Mouse (Mus musculus) kidney, embryonic 14.5 days (tissue): Measurements from ENCODE around the gene Kif27. TPM values are rescaled to one million over a fixed set of nuclear protein-coding genes. Genes with fewer than 3 reads are reported as not detected.

ENCODE experiments used
- ATAC-seq: fragments of 200-750 bp; cut with Nextera tagmentation; 2 replicates; pipeline ENCODE4 v1.8.0; 2017; ENCODE audit warnings: moderate number of reproducible peaks, mild to moderate bottlenecking, moderate TSS enrichment, moderate library complexity; ENCODE audit not compliant: low FRiP score, low TSS enrichment
- H3K27ac ChIP-seq: fragments of 300-500 bp; sonication (generic); 2 replicates; pipeline ENCODE4 v1.5.1; 2014; ENCODE audit warnings: low read depth, mild to moderate bottlenecking, low read length, moderate library complexity, mixed read lengths
- H3K27me3 ChIP-seq: fragments of 300-500 bp; sonication (generic); 2 replicates; pipeline ENCODE4 v1.6.1; 2014; ENCODE audit warnings: mild to moderate bottlenecking, low read length; ENCODE audit not compliant: control insufficient read depth, insufficient read depth
- H3K36me3 ChIP-seq: fragments of 300-500 bp; sonication (generic); 2 replicates; pipeline ENCODE4 v1.6.1; 2014; ENCODE audit warnings: low read length, mixed read lengths; ENCODE audit not compliant: control insufficient read depth, insufficient read depth
- H3K4me1 ChIP-seq: fragments of 300-500 bp; sonication (generic); 2 replicates; pipeline ENCODE4 v1.6.1; 2014; ENCODE audit warnings: low read length, mixed read lengths; ENCODE audit not compliant: control insufficient read depth, insufficient read depth
- H3K4me2 ChIP-seq: fragments of 300-500 bp; sonication (generic); replicated peaks from 2 replicates; pipeline ENCODE4 v1.6.1; 2014; ENCODE audit warnings: low read depth, mild to moderate bottlenecking, low read length
- H3K4me3 ChIP-seq: fragments of 300-500 bp; sonication (generic); 2 replicates; pipeline ENCODE4 v1.5.1; 2014; ENCODE audit warnings: mild to moderate bottlenecking, low read length
- H3K9ac ChIP-seq: fragments of 300-500 bp; sonication (generic); 2 replicates; pipeline ENCODE4 v1.6.1; 2014; ENCODE audit warnings: low read depth, mild to moderate bottlenecking, low read length, moderate library complexity
- H3K9me3 ChIP-seq: fragments of 300-500 bp; sonication (generic); 2 replicates; pipeline ENCODE4 v1.6.1; 2016; ENCODE audit warnings: low read length; ENCODE audit not compliant: control insufficient read depth
- WGBS: fragments of 180-500 bp; shearing (Covaris S2); extraction: QIAGEN DNeasy Blood & Tissue Kit; methylation state at CpG from one replicate; pipeline ENCODE4 v1.1.7; 2014; 5-methylcytosine and 5-hydroxymethylcytosine counted together
- polyA plus RNA-seq: library from polyadenylated mRNA; unstranded; fragments of >200 nt; fragmentation: Nextera tagmentation; extraction: Ambion mirVana; gene quantifications from 2 replicates; pipeline ENCODE4 v1.2.1, GENCODE M21; 2014

Gene Kif27
- polyA plus RNA-seq, 1 experiment from 2014 or later = 1.2 TPM

GRCm38 (mm10) chr13:58337456-58337855 lies 21.5 kb downstream of the Kif27 start:
- ATAC-seq = no peak
- Histone ChIP-seq H3K27me3 (no peaks in the 10 kb centered on the region), H3K4me3 (no peak overlapping the region), H3K4me1 (no peaks in the 10 kb centered on the region), H3K9me3 (no peaks in the 10 kb centered on the region), H3K36me3 (no peaks in the 10 kb centered on the region), H3K9ac (no peak overlapping the region), H3K4me2 (no peak overlapping the region), H3K27ac (no peak overlapping the region)
- WGBS = 81% methylated on average over 12 of the region's 12 CpGs

DNA sequence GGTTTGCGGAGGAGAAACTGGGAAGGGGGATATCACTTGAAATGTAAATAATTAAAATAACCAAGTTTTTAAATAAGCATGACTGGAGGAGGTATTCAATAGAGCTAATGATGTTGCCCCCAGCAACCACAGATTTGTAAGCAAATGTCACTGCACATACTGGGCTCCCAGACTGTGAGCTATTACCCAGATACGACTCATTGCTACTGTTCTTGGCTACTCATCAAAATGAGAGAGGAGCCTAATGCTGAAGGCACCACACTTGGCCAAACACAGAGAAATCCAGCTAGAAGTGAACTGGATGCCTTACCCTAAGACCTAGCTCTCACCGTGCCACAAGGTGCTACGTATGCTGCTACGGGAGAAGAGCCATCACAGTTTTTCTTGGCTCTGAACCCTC lies 24.8 kb downstream of the Kif27 start:
- no peak for ATAC-seq
- H3K9me3 ChIP-seq = no peaks in the 10 kb centered on the region
- no peaks in the 10 kb centered on the region for H3K36me3 ChIP-seq
- no peaks in the 10 kb centered on the region for H3K4me1 ChIP-seq
- no peaks in the 10 kb centered on the region for H3K27me3 ChIP-seq
- no peak overlapping the region for H3K9ac ChIP-seq
- WGBS = 92% methylated on average over 5 of the region's 5 CpGs
- no peak overlapping the region for H3K4me3 ChIP-seq
- no peak overlapping the region for H3K4me2 ChIP-seq
- H3K27ac ChIP-seq = no peak overlapping the region

- Histone ChIP-seq H3K27me3 (no peaks in the 10 kb centered on the region), H3K36me3 (no peaks in the 10 kb centered on the region), H3K4me1 (no peaks in the 10 kb centered on the region), H3K9me3 (no peaks in the 10 kb centered on the region), H3K4me2 (no peak overlapping the region), H3K4me3 (no peak overlapping the region), H3K27ac (no peak overlapping the region), H3K9ac (no peak overlapping the region)
- WGBS = 67% methylated on average over 2 of the region's 2 CpGs
- no peak for ATAC-seq
Observed at GRCm38 (mm10) chr13:58317768-58318167, 41.2 kb downstream of the Kif27 start.

DNA sequence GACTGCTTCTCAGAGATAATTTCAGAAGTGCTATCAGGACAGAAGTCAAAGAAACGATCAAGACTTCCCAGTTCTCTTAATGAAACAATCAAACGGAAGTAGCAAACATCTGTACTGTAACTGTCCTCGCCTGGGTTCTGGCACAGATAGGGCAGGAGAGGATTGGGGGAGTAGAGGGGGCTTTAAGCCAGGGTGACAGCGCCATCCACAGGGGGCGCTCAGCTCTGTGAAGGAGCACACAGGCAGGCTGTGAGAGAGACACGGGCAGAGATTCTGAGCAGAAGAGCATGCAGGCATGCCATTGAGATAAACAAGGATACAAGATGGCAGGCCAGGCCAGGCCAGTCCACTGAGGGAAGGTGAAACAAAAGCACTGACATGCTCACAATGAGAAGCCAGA lies 43.9 kb downstream of the Kif27 start:
- Histone ChIP-seq H3K27me3 (no peaks in the 10 kb centered on the region), H3K4me2 (no peak overlapping the region), H3K9ac (no peak overlapping the region), H3K4me3 (no peak overlapping the region), H3K9me3 (no peaks in the 10 kb centered on the region), H3K4me1 (no peaks in the 10 kb centered on the region), H3K36me3 (no peaks in the 10 kb centered on the region), H3K27ac (no peak overlapping the region)
- 69% methylated on average over 6 of the region's 6 CpGs for WGBS
- ATAC-seq = no peak

DNA sequence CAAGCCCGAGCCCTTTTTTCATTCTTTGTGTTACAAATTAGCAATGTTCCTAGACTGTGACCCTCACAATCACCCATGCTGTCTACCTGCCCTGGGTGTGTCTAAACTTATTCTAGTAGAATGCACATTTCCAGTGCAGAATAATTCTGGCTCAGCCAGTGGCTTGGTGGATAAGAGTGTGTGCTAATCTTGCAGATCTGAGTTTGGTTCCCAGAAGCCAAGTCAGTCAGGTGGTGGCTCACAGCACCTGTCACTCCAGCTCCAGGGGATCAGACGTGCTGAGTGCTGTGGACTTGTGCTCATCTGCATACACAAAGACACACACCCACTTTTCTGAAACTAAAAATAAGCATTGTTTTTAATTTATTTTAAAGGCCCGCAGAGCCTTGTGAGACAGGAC lies 45.2 kb downstream of the Kif27 start:
- no peak overlapping the region for H3K4me3 ChIP-seq
- ATAC-seq = no peak
- 71% methylated on average over 3 of the region's 3 CpGs for WGBS

DNA sequence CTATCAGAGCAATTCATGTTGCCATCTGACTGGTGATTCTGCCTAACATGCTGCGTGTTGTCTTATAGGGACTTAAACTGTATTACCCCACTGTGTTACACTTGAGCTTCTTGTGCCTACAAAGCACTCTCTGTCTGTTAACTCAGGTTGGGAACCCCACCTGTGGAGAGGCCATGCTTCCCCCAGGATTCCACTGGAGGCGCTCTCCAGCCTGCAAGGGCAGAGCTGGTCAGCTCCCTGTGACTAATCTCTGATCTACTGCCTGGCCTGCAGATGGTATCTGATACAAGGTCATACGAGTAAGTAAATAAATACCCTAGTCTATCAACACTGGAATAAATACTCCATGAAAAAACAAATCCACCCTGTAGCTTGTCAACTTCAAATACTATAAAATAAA lies 47.6 kb downstream of the Kif27 start:
- no peaks in the 10 kb centered on the region for H3K36me3 ChIP-seq
- H3K9ac ChIP-seq = no peak overlapping the region
- no peaks in the 10 kb centered on the region for H3K27me3 ChIP-seq
- H3K4me2 ChIP-seq = no peak overlapping the region
- ATAC-seq = no peak
- no peak overlapping the region for H3K4me3 ChIP-seq
- H3K9me3 ChIP-seq = no peaks in the 10 kb centered on the region
- H3K4me1 ChIP-seq = no peaks in the 10 kb centered on the region
- 53% methylated on average over 3 of the region's 3 CpGs for WGBS
- H3K27ac ChIP-seq = no peak overlapping the region

More for the DNA sequence above, 45.2 kb downstream of the Kif27 start:
- no peak overlapping the region for H3K27ac ChIP-seq
- H3K9me3 ChIP-seq = no peaks in the 10 kb centered on the region
- H3K36me3 ChIP-seq = no peaks in the 10 kb centered on the region
- H3K4me1 ChIP-seq = no peaks in the 10 kb centered on the region
- no peak overlapping the region for H3K9ac ChIP-seq
- H3K4me2 ChIP-seq = no peak overlapping the region
- H3K27me3 ChIP-seq = no peaks in the 10 kb centered on the region

GRCm38 (mm10) chr13:58309499-58309898 lies 49.4 kb downstream of the Kif27 start:
- no peak overlapping the region for H3K4me2 ChIP-seq
- H3K9ac ChIP-seq = no peak overlapping the region
- H3K4me1 ChIP-seq = peaks cover 3% of the 10 kb centered on the region; the same call in 1 of the 2 replicates
- no peaks in the 10 kb centered on the region for H3K36me3 ChIP-seq
- ATAC-seq = no peak
- no peak overlapping the region for H3K4me3 ChIP-seq
- H3K27ac ChIP-seq = no peak overlapping the region
- no peaks in the 10 kb centered on the region for H3K9me3 ChIP-seq
- H3K27me3 ChIP-seq = no peaks in the 10 kb centered on the region
- 79% methylated on average over 8 of the region's 8 CpGs for WGBS

- Histone ChIP-seq H3K4me1 (peaks cover 3% of the 10 kb centered on the region; the same call in 1 of the 2 replicates), H3K27me3 (no peaks in the 10 kb centered on the region), H3K4me2 (no peak overlapping the region), H3K9me3 (no peaks in the 10 kb centered on the region), H3K36me3 (no peaks in the 10 kb centered on the region), H3K9ac (no peak overlapping the region), H3K4me3 (no peak overlapping the region), H3K27ac (no peak overlapping the region)
- WGBS = 87% methylated on average over 5 of the region's 5 CpGs
- no peak for ATAC-seq
Observed at GRCm38 (mm10) chr13:58307453-58307852, 51.5 kb downstream of the Kif27 start.

DNA sequence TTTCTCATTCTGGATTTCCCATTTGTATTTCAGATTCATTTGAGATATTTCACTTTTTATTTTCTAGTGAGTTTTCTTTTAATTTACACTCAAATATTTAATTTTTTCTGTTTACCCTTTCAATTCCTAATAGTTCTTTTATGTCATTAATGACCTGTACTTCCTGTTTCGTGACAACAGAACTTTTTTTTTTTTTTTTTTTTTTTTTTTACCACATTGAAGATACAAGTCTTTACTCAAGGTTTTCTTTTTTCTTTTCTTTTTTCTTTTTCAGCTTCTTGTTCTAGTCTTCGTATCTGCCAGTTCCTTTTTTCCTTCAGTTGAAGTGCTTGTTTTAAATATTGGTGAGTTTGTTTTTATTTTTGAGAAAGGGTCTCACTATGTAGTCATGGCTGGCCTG lies 53.7 kb downstream of the Kif27 start:
- H3K4me1 ChIP-seq = peaks cover 3% of the 10 kb centered on the region; the same call in 1 of the 2 replicates
- 91% methylated on average over 2 of the region's 2 CpGs for WGBS
- H3K27me3 ChIP-seq = no peaks in the 10 kb centered on the region
- no peaks in the 10 kb centered on the region for H3K36me3 ChIP-seq
- no peaks in the 10 kb centered on the region for H3K9me3 ChIP-seq
- H3K4me2 ChIP-seq = no peak overlapping the region
- no peak overlapping the region for H3K4me3 ChIP-seq
- no peak overlapping the region for H3K9ac ChIP-seq
- no peak for ATAC-seq
- H3K27ac ChIP-seq = no peak overlapping the region
